Mouse (Mus musculus) midbrain, embryonic 16.5 days (tissue): ENCODE data around the gene Nucb1. TPM values are rescaled to one million over a fixed set of nuclear protein-coding genes. Genes with fewer than 3 reads are reported as not detected.

Experiments
- microRNA-seq: library from miRNA; unstranded; fragments of <30 nt; microRNA quantifications from one replicate; pipeline ENCODE4, GENCODE M21; 2017
- polyA plus RNA-seq: library from polyadenylated mRNA; unstranded; fragments of >200 nt; fragmentation: Nextera tagmentation; extraction: Ambion mirVana; gene quantifications from 2 replicates; pipeline ENCODE4 v1.2.1, GENCODE M21; 2015

The Nucb1 gene
- polyA plus RNA-seq, 1 experiment from 2014 or later, result 119 TPM

Small RNA genes within 50 kb of the gene (microRNA-seq; reads per million reads assigned to microRNA genes)
- not detected for gene Gm22133

Other genes starting within 250 kb of the Nucb1 start
- not detected in 2 replicates for gene Slc6a21, start 232.9 kb downstream of the Nucb1 start, polyA plus RNA-seq
- 11.1 and 12.4 TPM in 2 replicates for gene Trpm4, start 176.6 kb downstream of the Nucb1 start, polyA plus RNA-seq
- gene Hrc, start 175.1 kb downstream of the Nucb1 start, polyA plus RNA-seq, result 0.39 and 0.40 TPM in 2 replicates
- gene Ppfia3, start 143.4 kb downstream of the Nucb1 start, polyA plus RNA-seq, result 28.5 and 29.2 TPM in 2 replicates
- gene Lin7b, start 139.8 kb downstream of the Nucb1 start, polyA plus RNA-seq, result 27.0 and 39.9 TPM in 2 replicates
- 157 and 186 TPM in 2 replicates for gene Snrnp70, start 114.7 kb downstream of the Nucb1 start, polyA plus RNA-seq
- not detected in 2 replicates for gene Kcna7, start 104.8 kb downstream of the Nucb1 start, polyA plus RNA-seq
- not detected in 2 replicates for gene Ntf5, start 96.7 kb downstream of the Nucb1 start, polyA plus RNA-seq
- 0.39 and 0.88 TPM in 2 replicates for gene Lhb, start 89.6 kb downstream of the Nucb1 start, polyA plus RNA-seq
- 20.9 and 21.8 TPM in 2 replicates for gene Gys1, start 75.6 kb downstream of the Nucb1 start, polyA plus RNA-seq
- 103 and 110 TPM in 2 replicates for gene Ruvbl2, start 72.3 kb downstream of the Nucb1 start, polyA plus RNA-seq
- 5,323 and 5,449 TPM in 2 replicates for gene Ftl1, start 50.5 kb downstream of the Nucb1 start, polyA plus RNA-seq
- 232 and 243 TPM in 2 replicates for gene Bax, start 43.5 kb downstream of the Nucb1 start, polyA plus RNA-seq
- gene Tulp2, start 28.5 kb downstream of the Nucb1 start, polyA plus RNA-seq, result 0.15 and 0.16 TPM in 2 replicates
- not detected in 2 replicates for gene Gm45808, start 23.6 kb downstream of the Nucb1 start, polyA plus RNA-seq
- gene Dhdh, start 21.6 kb downstream of the Nucb1 start, polyA plus RNA-seq, result 4.1 and 4.2 TPM in 2 replicates
- 10.5 and 13.9 TPM in 2 replicates for gene Ppp1r15a, start 15.9 kb upstream of the Nucb1 start, polyA plus RNA-seq
- 0.81 and 0.87 TPM in 2 replicates for gene Plekha4, start 15.9 kb upstream of the Nucb1 start, polyA plus RNA-seq
- 0.21 TPM in 1 of 2 replicates, not detected in the other for gene Hsd17b14, start 44.5 kb upstream of the Nucb1 start, polyA plus RNA-seq
- gene Bcat2, start 59.7 kb upstream of the Nucb1 start, polyA plus RNA-seq, result 23.6 and 25.0 TPM in 2 replicates
- not detected in 2 replicates for gene Fgf21, start 105.1 kb upstream of the Nucb1 start, polyA plus RNA-seq
- gene Fut1, start 106.9 kb upstream of the Nucb1 start, polyA plus RNA-seq, result not detected in 2 replicates
- not detected in 2 replicates for gene Izumo1, start 111.4 kb upstream of the Nucb1 start, polyA plus RNA-seq
- gene Rasip1, start 117.1 kb upstream of the Nucb1 start, polyA plus RNA-seq, result 17.2 and 18.5 TPM in 2 replicates
- gene Mamstr, start 129.6 kb upstream of the Nucb1 start, polyA plus RNA-seq, result 3.4 and 4.6 TPM in 2 replicates
- gene Fut2, start 156.0 kb upstream of the Nucb1 start, polyA plus RNA-seq, result 0.16 TPM in 2 replicates
- gene Ntn5, start 173.6 kb upstream of the Nucb1 start, polyA plus RNA-seq, result 0.23 and 0.71 TPM in 2 replicates
- gene Sec1, start 184.0 kb upstream of the Nucb1 start, polyA plus RNA-seq, result 0.24 and 0.28 TPM in 2 replicates
- 71.6 and 89.9 TPM in 2 replicates for gene Car11, start 189.4 kb upstream of the Nucb1 start, polyA plus RNA-seq
- 2.3 and 3.4 TPM in 2 replicates for gene Dbp, start 194.7 kb upstream of the Nucb1 start, polyA plus RNA-seq
- 475 and 495 TPM in 2 replicates for gene Rpl18, start 205.1 kb upstream of the Nucb1 start, polyA plus RNA-seq
- 21.9 and 23.0 TPM in 2 replicates for gene Sphk2, start 207.6 kb upstream of the Nucb1 start, polyA plus RNA-seq
- gene Fam83e, start 210.8 kb upstream of the Nucb1 start, polyA plus RNA-seq, result 0.48 and 0.62 TPM in 2 replicates
- gene Spaca4, start 215.4 kb upstream of the Nucb1 start, polyA plus RNA-seq, result not detected in 2 replicates